Mouse (Mus musculus) heart, postnatal 0 days (tissue): ENCODE measurements around the gene N4bp2. TPM values are rescaled to one million over a fixed set of nuclear protein-coding genes. Genes with fewer than 3 reads are reported as not detected.

Experiments
- ATAC-seq: fragments of 200-750 bp; cut with Nextera tagmentation; 2 replicates; pipeline ENCODE4 v1.8.0; 2017; ENCODE audit warnings: low read depth, moderate number of reproducible peaks, moderate library complexity; ENCODE audit not compliant: insufficient read depth
- DNase-seq: peaks from one replicate; pipeline ENCODE4 v3.0.0-alpha.2; 2016; ENCODE audit warnings: low spot score
- H3K27ac ChIP-seq: fragments of 300-500 bp; sonication (generic); 2 replicates; pipeline ENCODE4 v1.5.1; 2014; ENCODE audit warnings: low read depth, mild to moderate bottlenecking
- H3K27me3 ChIP-seq: fragments of 300-500 bp; sonication (generic); 2 replicates; pipeline ENCODE4 v1.6.1; 2014; ENCODE audit warnings: low read length, mixed read lengths; ENCODE audit not compliant: control insufficient read depth, insufficient read depth
- H3K36me3 ChIP-seq: fragments of 300-500 bp; sonication (generic); replicated peaks from 2 replicates; pipeline ENCODE4 v1.6.1; 2014; ENCODE audit warnings: low read length, mixed read lengths; ENCODE audit not compliant: control insufficient read depth, insufficient read depth
- H3K4me1 ChIP-seq: fragments of 300-500 bp; sonication (generic); 2 replicates; pipeline ENCODE4 v1.6.1; 2014; ENCODE audit warnings: antibody characterized with exemption; ENCODE audit not compliant: control insufficient read depth, insufficient read depth
- H3K4me2 ChIP-seq: fragments of 300-500 bp; sonication (generic); 2 replicates; pipeline ENCODE4 v1.6.1; 2014; ENCODE audit warnings: low read depth, mild to moderate bottlenecking, low read length, moderate library complexity
- H3K4me3 ChIP-seq: fragments of 300-500 bp; sonication (generic); 2 replicates; pipeline ENCODE4 v1.5.1; 2014; ENCODE audit warnings: low read depth, low read length
- H3K9ac ChIP-seq: fragments of 300-500 bp; sonication (generic); replicated peaks from 2 replicates; pipeline ENCODE4 v1.6.1; 2014; ENCODE audit warnings: low read depth, low read length, mixed read lengths
- H3K9me3 ChIP-seq: fragments of 300-500 bp; sonication (generic); replicated peaks from 2 replicates; pipeline ENCODE4 v1.6.1; 2016; ENCODE audit warnings: low read length; ENCODE audit not compliant: control insufficient read depth
- CTCF ChIP-seq: IDR thresholded peaks from 2 replicates; pipeline ENCODE4 v1.5.1; 2016; ENCODE audit warnings: antibody characterized with exemption, control low read depth, low read depth
- EP300 ChIP-seq: IDR thresholded peaks from 2 replicates; pipeline ENCODE4 v1.6.1; 2016; ENCODE audit warnings: antibody characterized with exemption, low read depth
- WGBS: fragments of 180-500 bp; shearing (Covaris S2); extraction: QIAGEN DNeasy Blood & Tissue Kit; methylation state at CpG from one replicate; pipeline ENCODE4 v1.1.7; 2014; 5-methylcytosine and 5-hydroxymethylcytosine counted together
- polyA plus RNA-seq: library from polyadenylated mRNA; unstranded; fragments of >200 nt; fragmentation: Nextera tagmentation; extraction: Ambion mirVana; gene quantifications from 2 replicates; pipeline ENCODE4 v1.2.1, GENCODE M21; 2015
- total RNA-seq: library from RNA; depleted of rRNA; stranded (reverse); fragments of >200 nt; gene quantifications from 2 replicates; pipeline ENCODE4 v1.2.3, GENCODE M21; 2014; ENCODE audit warnings: low replicate concordance

N4bp2 gene
- total and polyA plus RNA-seq, 2 experiments from 2014 or later = 8.0 to 18.6 TPM

DNA sequence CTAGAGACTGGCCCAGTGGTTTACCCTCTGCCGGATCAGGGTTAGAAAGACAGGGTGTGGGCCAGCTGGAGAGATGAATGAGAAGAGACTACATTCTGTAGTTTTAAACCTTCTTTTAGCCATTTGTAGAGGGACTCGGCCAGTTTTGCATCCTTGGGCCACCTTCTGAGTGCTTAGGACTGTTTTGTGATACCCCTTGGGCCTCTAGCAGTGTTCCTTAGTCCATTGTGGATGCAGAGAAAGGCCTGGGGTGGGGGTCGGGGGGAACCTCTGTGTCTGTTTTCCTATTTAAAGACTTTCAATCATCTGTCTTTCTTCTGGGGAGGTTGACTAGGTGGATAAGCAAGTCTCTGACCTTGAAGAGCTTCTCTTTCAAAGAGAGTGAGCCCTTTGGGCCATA is 101.6 kb downstream of the N4bp2 start:
- no peaks in the 10 kb centered on the region for H3K27me3 ChIP-seq
- H3K9ac ChIP-seq = no peak overlapping the region; the same call in 1 of the 2 replicates
- no peaks in the 10 kb centered on the region for H3K36me3 ChIP-seq
- peak overlapping the region; percentile 32; the same call in 1 of the 2 replicates for H3K4me3 ChIP-seq
- TF ChIP-seq CTCF (no peak), EP300 (no peak)
- no peak for DNase-seq
- no peak overlapping the region for H3K27ac ChIP-seq
- 78% methylated on average over 3 of the region's 3 CpGs for WGBS
- H3K9me3 ChIP-seq = no peaks in the 10 kb centered on the region
- no peak for ATAC-seq
- peaks cover 5% of the 10 kb centered on the region for H3K4me1 ChIP-seq
- peak overlapping the region; percentile 20; the same call in 1 of the 2 replicates for H3K4me2 ChIP-seq

GRCm38 (mm10) chr5:65866591-65866990 is 103.3 kb downstream of the N4bp2 start:
- peak overlapping the region; percentile 12; the same call in 1 of the 2 replicates for H3K4me3 ChIP-seq
- no peaks in the 10 kb centered on the region for H3K27me3 ChIP-seq
- H3K4me1 ChIP-seq = peaks cover 5% of the 10 kb centered on the region
- ATAC-seq (no peak), DNase-seq (no peak)
- H3K9me3 ChIP-seq = no peaks in the 10 kb centered on the region
- H3K36me3 ChIP-seq = no peaks in the 10 kb centered on the region
- peak overlapping the region; percentile 20; the same call in 1 of the 2 replicates for H3K4me2 ChIP-seq
- no peak overlapping the region for H3K9ac ChIP-seq
- TF ChIP-seq EP300 = no peak
- TF ChIP-seq CTCF = no peak
- no peak overlapping the region for H3K27ac ChIP-seq
- WGBS = 84% methylated on average over 6 of the region's 6 CpGs

DNA sequence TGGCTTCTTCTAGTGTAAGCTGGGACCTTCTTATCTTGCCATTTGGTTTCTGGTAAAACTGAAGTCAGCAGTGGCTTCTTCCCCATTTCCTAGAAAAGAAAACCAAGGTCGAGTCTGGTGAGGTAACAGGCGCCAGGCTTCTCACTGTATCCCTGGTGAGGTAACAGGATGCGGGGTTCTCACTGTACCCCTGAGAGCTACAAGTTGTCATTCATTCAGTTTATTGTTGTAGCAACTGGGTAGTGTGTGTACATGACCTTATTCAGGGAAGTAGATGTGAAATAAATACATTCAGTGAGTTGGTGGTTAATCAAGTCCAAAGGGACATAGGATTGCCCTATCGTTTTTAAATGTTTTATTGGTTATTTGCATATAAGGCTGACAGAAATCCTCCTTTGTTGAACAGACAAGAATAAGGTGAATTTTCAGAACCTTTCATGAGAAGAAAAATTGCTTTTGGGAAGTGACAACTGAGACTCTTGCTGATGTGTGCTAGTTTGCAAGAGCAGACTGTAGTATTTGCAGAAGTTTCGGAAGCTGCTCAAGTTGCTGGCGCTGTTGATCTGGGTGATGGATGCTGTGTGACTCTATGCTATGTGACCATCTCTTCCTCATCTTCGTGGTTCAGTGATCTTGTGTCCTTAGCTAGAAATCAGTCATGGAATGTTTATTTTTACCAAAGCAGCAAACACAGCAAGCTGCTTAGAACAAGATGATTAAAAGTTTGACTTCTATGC is 104.2 kb downstream of the N4bp2 start:
- H3K27me3 ChIP-seq = no peaks in the 10 kb centered on the region
- peak overlapping the region; percentile 20; the same call in 1 of the 2 replicates for H3K4me2 ChIP-seq
- H3K27ac ChIP-seq = no peak overlapping the region
- TF ChIP-seq EP300 (no peak), CTCF (no peak)
- no peak overlapping the region; the same call in 1 of the 2 replicates for H3K4me3 ChIP-seq
- DNase-seq (no peak), ATAC-seq (no peak)
- H3K4me1 ChIP-seq = peaks cover 5% of the 10 kb centered on the region
- no peaks in the 10 kb centered on the region for H3K36me3 ChIP-seq
- no peak overlapping the region for H3K9ac ChIP-seq
- no peaks in the 10 kb centered on the region for H3K9me3 ChIP-seq
- 73% methylated on average over 7 of the region's 7 CpGs for WGBS

DNA sequence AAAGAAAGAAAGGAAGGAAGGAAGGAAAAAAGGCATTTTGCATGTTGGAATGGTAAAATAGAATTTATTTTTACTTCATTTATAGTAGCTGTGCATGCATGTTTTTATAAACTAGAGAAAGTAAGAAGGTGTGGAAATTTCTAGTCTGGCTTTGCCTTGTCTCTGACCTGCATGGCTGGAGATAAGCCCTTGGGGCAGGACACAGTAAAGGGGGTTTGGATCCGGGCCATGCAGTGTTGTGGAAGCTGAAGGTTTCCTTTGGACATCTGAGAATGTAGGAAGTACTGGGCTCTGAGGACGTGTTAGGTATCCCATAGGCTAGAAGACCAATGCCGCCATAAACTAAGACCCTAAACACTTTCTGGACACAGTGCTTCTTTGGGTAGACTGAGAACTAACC is 105.1 kb downstream of the N4bp2 start:
- H3K36me3 ChIP-seq = no peaks in the 10 kb centered on the region

DNA sequence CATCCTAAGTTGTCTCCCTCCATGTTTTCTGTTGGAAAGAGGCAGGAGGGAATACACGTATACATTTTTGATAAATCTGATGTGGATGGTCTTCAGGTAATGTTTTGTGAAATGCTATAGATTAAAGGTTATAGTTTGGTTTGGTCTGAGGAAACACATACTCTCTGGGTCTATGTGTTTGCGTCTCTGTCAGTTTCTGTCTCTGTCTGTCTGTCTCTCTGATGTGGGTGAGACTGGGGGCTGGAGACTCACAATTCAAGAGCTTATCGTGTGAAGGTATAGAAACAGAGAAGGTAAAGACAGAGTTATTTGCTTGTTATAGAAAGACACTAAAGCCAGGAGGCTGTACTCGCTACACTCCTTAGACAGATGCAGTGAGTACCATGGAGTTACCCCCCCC is 106.3 kb downstream of the N4bp2 start:
- Histone ChIP-seq H3K4me2 (no peak overlapping the region), H3K4me3 (no peak overlapping the region), H3K4me1 (peaks cover 5% of the 10 kb centered on the region), H3K27ac (no peak overlapping the region), H3K36me3 (no peaks in the 10 kb centered on the region), H3K9me3 (no peaks in the 10 kb centered on the region), H3K9ac (no peak overlapping the region), H3K27me3 (no peaks in the 10 kb centered on the region)
- ATAC-seq (no peak), DNase-seq (no peak)
- WGBS = 91% methylated on average over 4 of the region's 4 CpGs
- TF ChIP-seq CTCF (no peak), EP300 (no peak)

More for the DNA sequence above, 105.1 kb downstream of the N4bp2 start:
- 28% methylated on average over 3 of the region's 3 CpGs for WGBS
- Histone ChIP-seq H3K4me1 (peaks cover 5% of the 10 kb centered on the region), H3K9ac (no peak overlapping the region), H3K27ac (no peak overlapping the region), H3K9me3 (no peaks in the 10 kb centered on the region), H3K4me2 (no peak overlapping the region), H3K4me3 (no peak overlapping the region), H3K27me3 (no peaks in the 10 kb centered on the region)
- no peak for TF ChIP-seq EP300
- no peak for TF ChIP-seq CTCF
- ATAC-seq = no peak
- no peak for DNase-seq
